Mouse (Mus musculus) lung, adult 10 weeks (tissue): Measurements from ENCODE around the gene Yy2. TPM values are rescaled to one million over a fixed set of nuclear protein-coding genes. Genes with fewer than 3 reads are reported as not detected.

Source experiments
- polyA plus RNA-seq: library from polyadenylated mRNA; stranded (reverse); fragments of 350-450 nt; fragmentation: Illumina TruSeq; extraction: RNeasy Lipid Tissue Mini Kit (QIAGEN cat#74804); gene quantifications from one replicate; pipeline ENCODE4 v1.2.3, GENCODE M21; 2014; ENCODE audit warnings: low read depth, low replicate concordance; ENCODE audit not compliant: insufficient read depth

Gene Yy2
- 1.5 TPM for polyA plus RNA-seq

GRCm38 (mm10) chrX:157568840-157569239, at the start of gene Yy2:
TSS of gene Yy2 (minus strand) at chrX:157568985.

GRCm38 (mm10) chrX:157598186-157598996, 29.6 kb upstream of the Yy2 start, which contains the start of gene Mbtps2:
TSS of gene Mbtps2 (minus strand) at chrX:157598715.

Other genes with a start within 250 kb of the Yy2 start
- 1.4 TPM for gene Phex, start 153.7 kb downstream of the Yy2 start, polyA plus RNA-seq
- gene Sms, start 76.7 kb downstream of the Yy2 start, polyA plus RNA-seq = 38.3 TPM
- 4.2 TPM for gene Mbtps2, start 29.7 kb upstream of the Yy2 start, polyA plus RNA-seq
- gene Smpx, start 129.9 kb upstream of the Yy2 start, polyA plus RNA-seq = 13.3 TPM
- gene Klhl34, start 249.4 kb upstream of the Yy2 start, polyA plus RNA-seq = not detected